Mouse (Mus musculus) MEL-GATA-1-ER (cell line): Measurements from ENCODE around the gene Prss8.

Experiments
- DNase-seq: peaks from one replicate; pipeline ENCODE4 v3.0.0-alpha.2; 2012; ENCODE audit warnings: low read depth; ENCODE audit errors: extremely low read depth

Prss8 gene

GRCm38 (mm10) chr7:127928596-127928995 is 1.3 kb downstream of the Prss8 start:
- DNase-seq: no peak

GRCm38 (mm10) chr7:127927726-127928125 is 2.2 kb downstream of the Prss8 start:
- no peak for DNase-seq

GRCm38 (mm10) chr7:127926846-127927245 is 3.1 kb downstream of the Prss8 start:
- no peak for DNase-seq

DNA sequence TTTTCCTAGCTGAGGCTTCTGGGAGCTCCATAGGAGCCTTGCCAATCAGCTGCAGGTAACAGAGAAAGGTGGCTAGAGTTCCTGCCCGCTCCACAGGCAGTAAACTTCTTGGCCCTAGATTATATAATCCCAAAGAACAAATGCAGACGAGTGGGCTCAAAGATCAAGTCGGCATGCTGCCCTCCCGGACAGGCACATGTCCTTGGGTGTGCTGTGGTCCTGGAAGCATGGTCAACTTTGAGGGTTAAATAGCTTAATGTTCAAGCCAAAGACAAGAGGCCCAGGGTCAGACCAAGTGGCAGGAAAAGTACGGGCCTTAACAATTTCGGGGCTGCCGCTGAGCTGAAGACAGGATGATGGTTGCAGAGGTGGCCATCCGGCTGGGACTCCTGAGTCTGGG is 3.8 kb downstream of the Prss8 start:
- no peak for DNase-seq

DNA sequence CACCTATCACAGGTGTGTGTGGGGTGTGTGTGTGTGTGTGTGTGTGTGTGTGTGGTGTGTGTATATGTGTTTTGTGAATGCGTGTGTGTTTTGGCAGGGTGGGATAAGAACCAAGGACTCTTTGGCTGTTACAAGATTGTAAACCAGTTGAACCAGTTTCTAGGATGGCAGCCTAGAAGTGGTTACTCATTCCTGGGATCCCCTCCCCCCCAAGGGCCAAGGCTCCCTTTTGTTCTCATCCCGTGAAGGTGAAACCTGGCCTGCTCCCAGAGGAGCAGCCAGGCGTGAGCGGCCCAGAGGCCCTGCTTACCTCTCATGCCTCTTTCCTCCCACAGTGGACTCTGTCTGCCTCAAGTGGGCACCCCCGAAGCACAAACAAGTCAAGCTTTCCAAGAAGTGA is 4.7 kb downstream of the Prss8 start:
- no peak for DNase-seq

- DNase-seq: no peak
These were observed 6.2 kb downstream of the Prss8 start for GRCm38 (mm10) chr7:127923714-127924113.

- DNase-seq: peak; percentile 66
These were observed 7.2 kb downstream of the Prss8 start for GRCm38 (mm10) chr7:127922451-127923275.

- DNase-seq: peak; percentile 26
These were observed 8.4 kb downstream of the Prss8 start for GRCm38 (mm10) chr7:127921516-127921915.

DNA sequence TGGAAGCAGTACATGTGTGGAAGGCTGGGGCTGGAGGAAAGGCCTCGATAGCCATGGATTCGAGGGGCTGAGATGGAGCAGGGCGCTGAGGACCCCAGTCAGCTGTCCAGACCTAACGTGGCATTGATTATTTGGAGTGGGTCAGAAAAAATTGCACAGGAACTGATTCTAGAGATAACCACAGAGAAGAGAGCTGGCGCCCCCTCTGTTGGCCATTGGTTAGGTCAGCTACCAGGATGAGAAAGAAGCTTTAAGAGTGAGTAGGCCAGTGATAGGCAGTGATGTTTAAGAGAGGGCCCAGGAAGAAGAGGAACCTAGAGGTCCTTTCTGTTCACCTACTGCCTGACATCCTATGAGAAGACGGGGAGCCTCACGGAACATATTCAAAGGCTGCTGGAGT is 10.6 kb downstream of the Prss8 start:
- no peak for DNase-seq

GRCm38 (mm10) chr7:127918203-127918602 is 11.7 kb downstream of the Prss8 start:
- peak; percentile 22 for DNase-seq

GRCm38 (mm10) chr7:127915293-127915692 is 14.6 kb downstream of the Prss8 start:
- no peak for DNase-seq

- DNase-seq: no peak
These were observed 17.0 kb downstream of the Prss8 start for GRCm38 (mm10) chr7:127912938-127913337.

DNA sequence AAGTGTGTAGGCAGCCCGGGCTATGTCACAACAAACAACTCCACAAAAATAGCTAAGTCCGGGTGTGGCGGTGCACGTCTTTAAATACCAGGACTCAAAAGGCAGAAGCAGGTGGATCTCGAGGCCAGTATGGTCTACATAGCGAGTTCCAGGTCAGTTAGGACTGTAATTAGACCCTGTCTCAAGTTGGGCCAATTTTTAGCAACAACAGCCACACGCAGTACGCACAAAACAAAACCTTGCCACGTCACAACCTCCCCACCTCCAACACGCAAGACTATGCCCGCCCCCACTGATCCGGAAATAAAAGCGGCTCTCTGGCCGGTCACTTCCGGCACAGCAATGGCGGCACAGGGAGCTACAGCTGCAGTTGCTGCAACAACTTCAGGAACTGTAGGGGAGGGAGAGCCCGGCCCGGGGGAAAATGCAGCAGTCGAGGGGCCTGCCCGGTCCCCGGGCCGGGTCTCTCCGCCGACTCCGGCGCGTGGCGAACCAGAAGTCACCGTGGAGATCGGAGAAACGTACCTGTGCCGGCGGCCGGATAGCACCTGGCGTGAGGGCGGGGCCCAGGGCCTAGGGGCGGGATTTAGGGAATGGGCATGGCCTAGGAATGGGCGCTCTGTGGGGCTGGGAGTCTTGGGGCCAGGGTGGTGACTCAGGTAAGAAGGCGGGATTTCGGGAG is 17.6 kb downstream of the Prss8 start, which contains the start of gene Kat8:
Kat8 (plus strand) TSS at position 327 of the 682 bp plus-strand sequence.
- DNase-seq: peak; percentile 84

DNA sequence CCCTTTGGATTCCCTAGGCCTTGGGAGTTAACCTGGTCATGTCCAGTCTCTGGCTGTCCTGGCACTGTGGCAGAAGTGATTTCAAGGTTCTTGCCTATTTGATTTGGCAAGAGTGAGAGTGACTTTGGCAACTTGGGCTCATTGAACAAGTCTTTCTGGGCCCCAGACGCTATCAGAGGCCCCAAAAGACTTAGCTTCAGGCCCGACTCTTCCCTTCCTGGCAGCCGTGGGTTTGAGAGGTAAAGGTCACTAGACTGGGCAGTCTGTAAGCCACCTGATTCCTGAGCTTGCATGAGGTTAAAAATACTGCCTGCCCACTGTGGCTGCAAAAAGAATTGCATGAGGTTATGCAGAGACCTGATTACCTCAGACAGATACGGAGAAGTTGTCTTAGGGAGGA is 21.2 kb downstream of the Prss8 start:
- DNase-seq: no peak

- DNase-seq: no peak
These were observed 22.0 kb downstream of the Prss8 start for GRCm38 (mm10) chr7:127907939-127908338.

- DNase-seq: peak; percentile 74
These were observed 25.7 kb downstream of the Prss8 start, which contains the start of gene Bckdk for GRCm38 (mm10) chr7:127903971-127904796. Gene Bckdk (plus strand): TSS chr7:127904082.

GRCm38 (mm10) chr7:127901772-127902171 is 28.1 kb downstream of the Prss8 start:
- no peak for DNase-seq

DNA sequence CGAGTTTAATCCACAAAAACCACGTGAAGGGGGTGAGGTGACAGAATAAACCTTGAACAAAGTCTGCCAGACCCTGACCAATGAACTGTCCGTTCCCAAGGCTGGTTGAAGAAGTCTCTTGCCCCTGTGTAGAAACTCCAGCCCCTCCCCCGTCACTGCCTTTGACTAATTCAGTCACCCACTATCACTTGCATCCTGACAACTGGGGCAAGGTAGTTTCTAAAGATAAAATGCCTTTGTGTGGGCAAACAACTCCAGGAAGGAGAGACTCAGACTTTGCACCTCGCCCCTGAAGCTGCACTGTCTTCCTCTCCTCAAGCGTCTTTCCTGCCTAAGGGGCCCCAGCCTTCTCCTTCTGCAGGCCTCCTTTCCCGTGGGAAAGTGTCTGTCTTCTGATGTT is 29.9 kb downstream of the Prss8 start:
- no peak for DNase-seq

GRCm38 (mm10) chr7:127898179-127898956 is 31.5 kb downstream of the Prss8 start:
- no peak for DNase-seq

DNA sequence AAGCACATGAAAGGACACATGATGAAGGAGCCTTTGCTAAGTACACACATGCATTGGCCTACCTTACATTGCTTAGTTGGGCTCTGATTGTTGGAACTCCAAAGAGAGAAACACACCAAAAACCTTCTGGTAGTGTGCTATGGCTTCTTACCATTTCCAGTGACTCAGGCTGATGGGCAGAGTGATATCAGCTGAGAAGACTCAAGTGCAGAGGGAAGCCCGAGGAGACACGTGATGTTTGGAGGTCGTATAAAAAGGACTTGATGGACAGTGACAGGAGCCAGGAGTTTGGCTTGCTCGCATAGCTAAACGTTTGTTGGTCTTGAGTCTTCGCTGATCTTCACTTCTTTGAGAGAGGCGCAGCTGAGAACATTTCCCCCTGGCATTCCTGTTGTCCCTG is 32.4 kb downstream of the Prss8 start:
- no peak for DNase-seq

GRCm38 (mm10) chr7:127896384-127896783 is 33.5 kb downstream of the Prss8 start:
- DNase-seq: no peak
